Mouse (Mus musculus): Measurements from ENCODE around the gene Tnfrsf14. TPM values are rescaled to one million over a fixed set of nuclear protein-coding genes. Genes with fewer than 3 reads are reported as not detected.

Gene Tnfrsf14
- polyA plus RNA-seq (2014; fragmentation: Nextera tagmentation; extraction: Ambion mirVana), result 1.0 and 1.1 TPM in 2 replicates

DNA sequence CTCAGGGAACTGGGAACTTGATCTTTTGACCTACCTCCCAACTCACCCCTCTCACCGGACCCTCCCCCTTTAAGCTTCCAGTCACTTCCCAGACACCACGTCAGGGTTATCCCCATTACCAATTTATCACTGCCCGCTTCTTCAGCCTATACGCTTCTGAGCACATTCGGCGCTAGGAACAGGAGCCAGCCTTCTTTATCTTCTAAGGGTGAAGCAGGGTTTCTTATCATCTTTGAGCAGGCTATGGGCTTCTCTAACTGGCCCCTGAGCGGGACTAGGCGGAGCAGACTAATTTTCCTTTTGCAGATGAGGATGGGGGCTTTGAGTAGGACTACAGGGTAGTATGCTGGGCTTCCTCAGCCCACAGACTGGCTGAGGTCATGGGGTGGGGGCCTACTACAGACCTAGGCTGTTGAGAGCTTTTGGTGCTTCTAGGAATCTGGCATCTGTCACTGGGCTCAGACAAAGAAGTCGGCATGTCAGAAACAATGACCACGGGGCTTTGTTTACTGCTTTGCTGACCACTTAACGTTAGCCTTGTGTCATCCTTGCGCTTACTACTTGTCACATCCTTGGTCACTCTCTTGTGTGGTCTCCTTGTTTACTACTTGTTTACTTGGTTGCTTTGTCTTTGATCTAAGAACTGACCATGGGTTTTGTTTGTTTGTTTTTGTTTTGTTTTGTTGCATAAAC, at the start of gene Tnfrsf14:
Gene Tnfrsf14 (minus strand): TSS at position 169 of the 693 bp plus-strand sequence.
- peak within 1 kb of the TSS; percentile 11; the same call in 1 of the 2 replicates for H3K27ac ChIP-seq (ENCODE audit: low read depth, low read length)
- ATAC-seq (ENCODE audit: low FRiP score) (no peak), DNase-seq (ENCODE audit: low spot score) (no peak)
- H3K36me3 ChIP-seq (ENCODE audit: control insufficient read depth, insufficient read depth, low read length), result no peaks in the 10 kb centered on the region
- no peak within 1 kb of the TSS for H3K4me2 ChIP-seq (replicated peaks; ENCODE audit: low read depth, low read length)
- no peak within 1 kb of the TSS for H3K4me3 ChIP-seq (ENCODE audit: low read depth, low read length)
- H3K9ac ChIP-seq (ENCODE audit: low read depth, low read length), result peak within 1 kb of the TSS; percentile 12; the same call in 1 of the 2 replicates
- H3K27me3 ChIP-seq (ENCODE audit: control insufficient read depth, insufficient read depth, low read length), result no peaks in the 10 kb centered on the region
- no peaks in the 10 kb centered on the region for H3K4me1 ChIP-seq (replicated peaks; ENCODE audit: control insufficient read depth, insufficient read depth, low read length)
- H3K9me3 ChIP-seq (ENCODE audit: control insufficient read depth, low read length), result no peaks in the 10 kb centered on the region
- WGBS, result 46% methylated on average over 12 of the region's 12 CpGs

DNA sequence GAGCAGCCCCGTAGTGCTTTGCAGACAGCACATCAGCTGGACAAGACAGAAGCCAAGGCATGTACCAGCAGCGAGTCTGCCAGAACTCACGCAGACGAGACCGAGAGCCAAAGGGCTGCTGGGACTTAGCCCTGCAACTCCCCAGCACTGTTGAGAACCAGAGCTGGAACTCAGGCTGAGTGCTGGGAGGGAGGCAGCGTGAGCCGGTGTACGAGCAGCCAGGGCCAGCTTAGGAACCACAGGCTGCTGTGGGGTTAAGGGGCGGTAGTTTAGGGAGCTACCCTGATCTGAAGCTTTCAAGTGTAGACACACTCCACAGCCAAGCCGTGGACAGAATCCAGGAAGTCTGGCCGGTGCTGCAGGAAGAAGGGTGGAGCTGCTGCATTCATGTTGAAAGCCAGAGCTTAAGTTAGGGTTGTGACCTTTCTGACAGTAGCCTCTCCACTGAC, 45.8 kb upstream of the Tnfrsf14 start:
- Histone ChIP-seq H3K27ac (ENCODE audit: low read depth, low read length) (no peak overlapping the region), H3K27me3 (ENCODE audit: control insufficient read depth, insufficient read depth, low read length) (no peaks in the 10 kb centered on the region), H3K4me3 (ENCODE audit: low read depth, low read length) (no peak overlapping the region), H3K4me2 (replicated peaks; ENCODE audit: low read depth, low read length) (no peak overlapping the region), H3K36me3 (ENCODE audit: control insufficient read depth, insufficient read depth, low read length) (peaks cover 44% of the 10 kb centered on the region), H3K4me1 (replicated peaks; ENCODE audit: control insufficient read depth, insufficient read depth, low read length) (no peaks in the 10 kb centered on the region), H3K9me3 (ENCODE audit: control insufficient read depth, low read length) (no peaks in the 10 kb centered on the region), H3K9ac (ENCODE audit: low read depth, low read length) (no peak overlapping the region)
- ATAC-seq (ENCODE audit: low FRiP score), result no peak
- no peak for DNase-seq (ENCODE audit: low spot score)
- WGBS, result 89% methylated on average over 11 of the region's 11 CpGs

GRCm38 (mm10) chr4:154972546-154972945, 44.2 kb upstream of the Tnfrsf14 start:
- no peak overlapping the region for H3K4me3 ChIP-seq (ENCODE audit: low read depth, low read length)
- WGBS, result 94% methylated on average over 12 of the region's 12 CpGs
- ATAC-seq (ENCODE audit: low FRiP score) (no peak), DNase-seq (ENCODE audit: low spot score) (no peak)
- H3K4me1 ChIP-seq (replicated peaks; ENCODE audit: control insufficient read depth, insufficient read depth, low read length), result no peaks in the 10 kb centered on the region
- no peak overlapping the region for H3K27ac ChIP-seq (ENCODE audit: low read depth, low read length)
- H3K4me2 ChIP-seq (replicated peaks; ENCODE audit: low read depth, low read length), result no peak overlapping the region
- H3K9me3 ChIP-seq (ENCODE audit: control insufficient read depth, low read length), result no peaks in the 10 kb centered on the region
- peaks cover 39% of the 10 kb centered on the region for H3K36me3 ChIP-seq (ENCODE audit: control insufficient read depth, insufficient read depth, low read length)
- H3K9ac ChIP-seq (ENCODE audit: low read depth, low read length), result no peak overlapping the region
- H3K27me3 ChIP-seq (ENCODE audit: control insufficient read depth, insufficient read depth, low read length), result no peaks in the 10 kb centered on the region

GRCm38 (mm10) chr4:154967173-154967572, 38.8 kb upstream of the Tnfrsf14 start:
- ATAC-seq (ENCODE audit: low FRiP score), result no peak
- H3K4me2 ChIP-seq (replicated peaks; ENCODE audit: low read depth, low read length), result no peak overlapping the region
- peaks cover 10% of the 10 kb centered on the region; the same call in 1 of the 2 replicates for H3K4me1 ChIP-seq (replicated peaks; ENCODE audit: control insufficient read depth, insufficient read depth, low read length)
- no peak overlapping the region for H3K27ac ChIP-seq (ENCODE audit: low read depth, low read length)
- no peaks in the 10 kb centered on the region for H3K9me3 ChIP-seq (ENCODE audit: control insufficient read depth, low read length)
- H3K4me3 ChIP-seq (ENCODE audit: low read depth, low read length), result no peak overlapping the region
- 61% methylated on average over 5 of the region's 5 CpGs for WGBS
- peak; percentile 76 for DNase-seq (ENCODE audit: low spot score)
- no peaks in the 10 kb centered on the region; the same call in 1 of the 2 replicates for H3K27me3 ChIP-seq (ENCODE audit: control insufficient read depth, insufficient read depth, low read length)
- H3K9ac ChIP-seq (ENCODE audit: low read depth, low read length), result no peak overlapping the region
- peaks cover 24% of the 10 kb centered on the region for H3K36me3 ChIP-seq (ENCODE audit: control insufficient read depth, insufficient read depth, low read length)

DNA sequence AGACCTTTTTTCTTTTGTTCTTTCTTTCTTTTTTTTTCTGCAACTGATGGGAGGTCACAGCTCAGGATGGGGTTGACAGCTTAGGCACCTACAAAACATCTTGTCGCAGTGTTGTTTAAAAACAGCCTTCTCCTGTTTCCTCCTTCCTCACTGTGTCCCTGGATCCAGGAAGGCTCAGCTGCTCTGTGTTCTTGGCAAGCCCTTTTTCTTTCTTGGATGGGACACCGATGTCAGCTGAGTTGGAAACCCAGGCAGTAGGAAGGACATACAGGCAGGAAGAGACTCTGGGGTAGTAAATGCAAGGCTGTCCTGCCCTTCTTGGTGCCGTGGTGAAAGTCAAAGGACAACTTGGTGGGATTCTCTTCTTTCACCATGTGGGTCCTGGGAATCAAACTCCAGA, 37.5 kb upstream of the Tnfrsf14 start:
- H3K4me3 ChIP-seq (ENCODE audit: low read depth, low read length), result 0 out of 2 replicates have a peak overlapping the region, but pooled peaks have one; percentile 84
- 69% methylated on average over 3 of the region's 3 CpGs for WGBS
- peak overlapping the region; percentile 79 for H3K4me2 ChIP-seq (replicated peaks; ENCODE audit: low read depth, low read length)
- no peaks in the 10 kb centered on the region for H3K9me3 ChIP-seq (ENCODE audit: control insufficient read depth, low read length)
- peaks cover 11% of the 10 kb centered on the region; the same call in 1 of the 2 replicates for H3K4me1 ChIP-seq (replicated peaks; ENCODE audit: control insufficient read depth, insufficient read depth, low read length)
- no peak for DNase-seq (ENCODE audit: low spot score)
- peaks cover 5% of the 10 kb centered on the region for H3K27me3 ChIP-seq (ENCODE audit: control insufficient read depth, insufficient read depth, low read length)
- peak overlapping the region; percentile 86 for H3K9ac ChIP-seq (ENCODE audit: low read depth, low read length)
- H3K36me3 ChIP-seq (ENCODE audit: control insufficient read depth, insufficient read depth, low read length), result peaks cover 16% of the 10 kb centered on the region
- no peak for ATAC-seq (ENCODE audit: low FRiP score)
- H3K27ac ChIP-seq (ENCODE audit: low read depth, low read length), result no peak overlapping the region

GRCm38 (mm10) chr4:154964581-154965235, 36.3 kb upstream of the Tnfrsf14 start:
- DNase-seq (ENCODE audit: low spot score), result peak; percentile 82
- Histone ChIP-seq H3K27ac (ENCODE audit: low read depth, low read length) (peak overlapping the region; percentile 98), H3K4me3 (ENCODE audit: low read depth, low read length) (peak overlapping the region; percentile 84), H3K9me3 (ENCODE audit: control insufficient read depth, low read length) (no peaks in the 10 kb centered on the region), H3K36me3 (ENCODE audit: control insufficient read depth, insufficient read depth, low read length) (peaks cover 6% of the 10 kb centered on the region), H3K9ac (ENCODE audit: low read depth, low read length) (peak overlapping the region; percentile 86), H3K4me2 (replicated peaks; ENCODE audit: low read depth, low read length) (peak overlapping the region; percentile 79), H3K27me3 (ENCODE audit: control insufficient read depth, insufficient read depth, low read length) (peaks cover 5% of the 10 kb centered on the region), H3K4me1 (replicated peaks; ENCODE audit: control insufficient read depth, insufficient read depth, low read length) (peaks cover 15% of the 10 kb centered on the region)
- WGBS, result 2% methylated on average over 31 of the region's 36 CpGs
- no peak; the same call in 1 of the 2 replicates for ATAC-seq (ENCODE audit: low FRiP score)

DNA sequence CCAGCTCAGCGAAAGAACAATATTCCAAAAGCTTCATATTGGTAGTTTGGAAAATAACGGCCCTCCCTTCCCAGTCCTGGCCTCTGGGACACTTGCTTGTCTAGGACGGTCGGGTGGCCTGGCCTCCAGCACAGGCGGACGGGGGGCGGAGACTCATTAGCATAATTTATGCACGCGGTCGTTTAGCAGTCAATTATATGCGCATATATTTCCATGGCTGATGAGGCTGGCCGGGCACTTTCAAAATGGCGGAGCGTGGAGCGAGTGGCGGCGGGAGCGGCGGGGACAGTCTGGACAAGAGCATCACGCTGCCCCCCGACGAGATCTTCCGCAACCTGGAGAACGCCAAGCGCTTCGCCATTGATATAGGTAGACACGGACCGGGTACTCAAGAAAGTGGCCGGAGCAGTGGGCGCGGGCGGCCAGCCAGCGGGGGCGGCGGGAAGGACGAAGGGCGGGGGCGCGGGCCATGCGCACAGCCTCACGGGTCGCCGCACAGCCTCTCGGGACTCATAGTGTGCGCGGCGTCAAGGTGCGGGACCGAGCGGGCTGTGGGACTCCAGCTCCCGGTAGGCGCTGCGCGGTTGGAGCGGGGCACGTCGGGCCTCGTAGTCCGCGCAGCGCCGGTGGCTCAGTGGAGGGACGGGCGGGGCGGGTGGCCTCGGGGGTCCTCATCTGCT, 35.7 kb upstream of the Tnfrsf14 start, which contains the start of gene Pank4:
Gene Pank4 (plus strand): TSS at position 223 of the 680 bp plus-strand sequence.
- H3K27me3 ChIP-seq (ENCODE audit: control insufficient read depth, insufficient read depth, low read length), result peaks cover 7% of the 10 kb centered on the region
- DNase-seq (ENCODE audit: low spot score), result peak; percentile 93
- no peaks in the 10 kb centered on the region for H3K36me3 ChIP-seq (ENCODE audit: control insufficient read depth, insufficient read depth, low read length)
- under 1% methylated on average over 42 of the region's 66 CpGs for WGBS
- H3K27ac ChIP-seq (ENCODE audit: low read depth, low read length), result peak within 1 kb of the TSS; percentile 98
- peak within 1 kb of the TSS; percentile 97 for H3K9ac ChIP-seq (ENCODE audit: low read depth, low read length)
- peaks cover 20% of the 10 kb centered on the region for H3K4me1 ChIP-seq (replicated peaks; ENCODE audit: control insufficient read depth, insufficient read depth, low read length)
- no peaks in the 10 kb centered on the region for H3K9me3 ChIP-seq (ENCODE audit: control insufficient read depth, low read length)
- peak; percentile 80 for ATAC-seq (ENCODE audit: low FRiP score)
- peak within 1 kb of the TSS; percentile 84 for H3K4me3 ChIP-seq (ENCODE audit: low read depth, low read length)
- H3K4me2 ChIP-seq (replicated peaks; ENCODE audit: low read depth, low read length), result peak within 1 kb of the TSS; percentile 79

- Histone ChIP-seq H3K9me3 (ENCODE audit: control insufficient read depth, low read length) (no peaks in the 10 kb centered on the region), H3K4me3 (ENCODE audit: low read depth, low read length) (peak overlapping the region; percentile 84), H3K4me1 (replicated peaks; ENCODE audit: control insufficient read depth, insufficient read depth, low read length) (peaks cover 27% of the 10 kb centered on the region), H3K27ac (ENCODE audit: low read depth, low read length) (peak overlapping the region; percentile 98), H3K4me2 (replicated peaks; ENCODE audit: low read depth, low read length) (peak overlapping the region; percentile 79), H3K9ac (ENCODE audit: low read depth, low read length) (peak overlapping the region; percentile 97), H3K36me3 (ENCODE audit: control insufficient read depth, insufficient read depth, low read length) (no peaks in the 10 kb centered on the region), H3K27me3 (ENCODE audit: control insufficient read depth, insufficient read depth, low read length) (peaks cover 12% of the 10 kb centered on the region)
- 16% methylated on average over 11 of the region's 11 CpGs for WGBS
- peak; percentile 9; the same call in 1 of the 2 replicates for ATAC-seq (ENCODE audit: low FRiP score)
- peak; percentile 58 for DNase-seq (ENCODE audit: low spot score)
These were observed 35.0 kb upstream of the Tnfrsf14 start for GRCm38 (mm10) chr4:154963190-154963836.
